Mouse (Mus musculus): ENCODE measurements around the gene 4930564D02Rik.

GRCm38 (mm10) chr3:105043746-105044145 lies 22.9 kb upstream of the 4930564D02Rik start:
- TF ChIP-seq CTCF (IDR thresholded peaks at IDR 0.05; ENCODE audit: borderline replicate concordance, insufficient read depth, low read length) (no peak), POLR2A (IDR thresholded peaks at IDR 0.05; ENCODE audit: low read depth, low read length) (no peak)

Data from embryonic fibroblast, embryonic 13.5 days (primary cell).